Mouse (Mus musculus): ENCODE measurements around the gene Ntn1. TPM values are rescaled to one million over a fixed set of nuclear protein-coding genes. Genes with fewer than 3 reads are reported as not detected.

Gene Ntn1
- polyA plus RNA-seq, 1 experiment from 2014 or later, result 4.6 TPM

DNA sequence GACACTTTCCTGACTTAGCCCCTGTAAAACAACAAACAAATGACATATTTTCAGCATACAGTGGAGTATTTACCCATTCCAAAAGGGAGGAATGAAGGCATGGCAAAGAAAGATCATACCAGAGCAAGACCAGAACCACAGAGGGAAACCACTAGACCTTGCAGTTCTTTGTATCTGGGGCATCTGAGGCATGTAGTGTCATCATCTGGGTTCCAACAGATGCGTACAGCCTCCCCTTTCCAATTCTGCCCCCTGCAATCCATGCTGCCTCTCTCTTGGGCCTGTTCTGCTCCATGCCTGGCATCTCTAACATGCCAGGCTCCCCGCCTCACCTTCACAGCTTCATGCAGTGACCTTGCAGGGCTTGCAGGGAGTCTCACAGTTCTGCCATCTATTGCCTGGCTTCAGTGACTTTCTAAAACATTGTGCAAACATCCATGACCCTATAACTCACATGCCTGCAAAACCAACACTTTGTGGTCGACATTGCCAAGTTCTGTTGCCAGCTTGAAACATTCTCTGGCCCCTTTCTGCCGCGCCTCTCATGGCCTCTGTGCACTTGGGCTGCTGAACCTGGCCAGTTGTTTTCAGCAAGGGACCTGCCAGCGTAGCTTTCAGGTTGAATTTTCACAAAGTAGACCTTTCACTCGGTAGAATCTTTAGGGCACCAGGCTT lies 228.5 kb downstream of the Ntn1 start:
- no peaks in the 10 kb centered on the region for H3K27me3 ChIP-seq (replicated peaks; ENCODE audit: control insufficient read depth, insufficient read depth, low read length)
- H3K36me3 ChIP-seq (ENCODE audit: control insufficient read depth, insufficient read depth, low read length), result no peaks in the 10 kb centered on the region
- 83% methylated on average over 7 of the region's 7 CpGs for WGBS
- no peak overlapping the region for H3K4me3 ChIP-seq (ENCODE audit: low read depth, low read length)
- DNase-seq (ENCODE audit: low spot score), result no peak
- H3K9me3 ChIP-seq (ENCODE audit: control insufficient read depth, low read length), result no peaks in the 10 kb centered on the region
- H3K4me2 ChIP-seq (ENCODE audit: low read depth, low read length), result no peak overlapping the region
- peaks cover 8% of the 10 kb centered on the region; the same call in 1 of the 2 replicates for H3K4me1 ChIP-seq (ENCODE audit: control insufficient read depth, insufficient read depth, low read length)
- no peak overlapping the region for H3K9ac ChIP-seq (ENCODE audit: low read depth, low read length)
- no peak overlapping the region for H3K27ac ChIP-seq (replicated peaks; ENCODE audit: low read depth, low read length)
- ATAC-seq (ENCODE audit: low read depth), result no peak

DNA sequence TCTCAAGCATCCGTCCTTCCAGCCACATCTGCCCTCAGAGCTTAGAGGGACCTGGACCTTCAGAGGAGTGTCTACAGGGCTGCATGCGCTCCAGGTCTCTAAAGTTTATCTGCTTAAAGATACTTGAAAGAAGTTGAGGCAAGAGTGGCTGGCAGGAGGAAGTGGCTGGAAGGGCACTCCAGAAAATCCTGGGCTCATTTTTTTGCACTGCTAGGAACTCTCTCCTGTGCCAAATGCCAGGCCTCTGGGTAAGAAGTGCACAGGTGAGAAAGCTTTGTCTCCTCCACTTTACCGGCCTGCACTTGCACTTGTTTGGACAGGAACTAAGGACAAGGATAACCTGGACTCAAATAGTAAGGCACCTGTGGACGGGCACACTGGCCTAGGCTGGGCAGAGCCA lies 232.2 kb downstream of the Ntn1 start:
- ATAC-seq (ENCODE audit: low read depth), result no peak

DNA sequence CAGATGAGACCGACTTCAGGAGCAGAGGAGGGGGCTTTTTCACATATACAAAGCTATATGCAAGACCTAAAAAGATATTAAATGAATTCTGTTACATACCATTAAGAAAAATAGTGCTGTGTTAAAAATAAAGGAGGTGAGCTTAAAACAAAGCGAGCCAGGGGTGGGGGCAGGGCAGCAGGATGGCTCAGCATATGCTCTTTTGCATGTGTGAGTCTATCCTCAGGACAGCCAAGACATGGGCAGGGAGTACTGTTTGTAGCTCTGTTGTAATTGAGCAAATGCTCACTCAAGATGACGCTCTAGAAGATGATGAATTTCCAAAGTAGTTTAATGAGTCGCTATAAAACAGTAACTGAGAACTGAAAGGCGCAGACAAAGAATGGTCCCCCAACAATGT lies 236.2 kb downstream of the Ntn1 start:
- H3K4me3 ChIP-seq (ENCODE audit: low read depth, low read length), result no peak overlapping the region
- no peaks in the 10 kb centered on the region for H3K27me3 ChIP-seq (replicated peaks; ENCODE audit: control insufficient read depth, insufficient read depth, low read length)
- no peaks in the 10 kb centered on the region for H3K4me1 ChIP-seq (ENCODE audit: control insufficient read depth, insufficient read depth, low read length)
- H3K9me3 ChIP-seq (ENCODE audit: control insufficient read depth, low read length), result no peaks in the 10 kb centered on the region
- H3K4me2 ChIP-seq (ENCODE audit: low read depth, low read length), result no peak overlapping the region
- H3K9ac ChIP-seq (ENCODE audit: low read depth, low read length), result no peak overlapping the region
- ATAC-seq (ENCODE audit: low read depth), result no peak
- H3K36me3 ChIP-seq (ENCODE audit: control insufficient read depth, insufficient read depth, low read length), result no peaks in the 10 kb centered on the region
- no peak for DNase-seq (ENCODE audit: low spot score)
- WGBS, result 91% methylated on average over 5 of the region's 5 CpGs
- H3K27ac ChIP-seq (replicated peaks; ENCODE audit: low read depth, low read length), result no peak overlapping the region

More for the DNA sequence above, 232.2 kb downstream of the Ntn1 start:
- no peak overlapping the region for H3K9ac ChIP-seq (ENCODE audit: low read depth, low read length)
- H3K4me3 ChIP-seq (ENCODE audit: low read depth, low read length), result no peak overlapping the region
- H3K27me3 ChIP-seq (replicated peaks; ENCODE audit: control insufficient read depth, insufficient read depth, low read length), result no peaks in the 10 kb centered on the region
- no peaks in the 10 kb centered on the region for H3K9me3 ChIP-seq (ENCODE audit: control insufficient read depth, low read length)
- no peak overlapping the region for H3K27ac ChIP-seq (replicated peaks; ENCODE audit: low read depth, low read length)
- no peaks in the 10 kb centered on the region for H3K36me3 ChIP-seq (ENCODE audit: control insufficient read depth, insufficient read depth, low read length)
- no peak for DNase-seq (ENCODE audit: low spot score)
- no peak overlapping the region for H3K4me2 ChIP-seq (ENCODE audit: low read depth, low read length)
- WGBS, result 74% methylated on average over 4 of the region's 4 CpGs
- peaks cover 4% of the 10 kb centered on the region; the same call in 1 of the 2 replicates for H3K4me1 ChIP-seq (ENCODE audit: control insufficient read depth, insufficient read depth, low read length)

DNA sequence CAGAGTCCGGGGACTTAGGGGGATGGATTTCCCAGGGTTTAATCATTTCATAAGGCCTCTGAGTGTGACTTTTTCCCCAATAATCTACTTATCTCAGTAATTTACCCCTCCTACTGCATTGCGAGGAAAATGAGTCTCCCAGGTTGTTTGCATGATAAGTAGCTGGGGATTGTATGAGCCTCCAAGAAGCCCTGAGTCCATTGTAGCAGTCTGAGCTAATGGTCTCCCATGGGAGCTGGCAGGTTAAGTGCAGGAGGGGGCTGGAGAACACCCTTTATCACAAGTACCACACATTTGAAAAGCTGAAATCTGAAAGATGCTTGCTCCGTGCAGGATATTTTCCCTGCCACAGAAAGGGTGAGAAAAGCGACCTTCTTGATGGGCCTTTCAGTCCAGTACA lies 240.8 kb downstream of the Ntn1 start:
- H3K9ac ChIP-seq (ENCODE audit: low read depth, low read length), result no peak overlapping the region
- WGBS, result 74% methylated on average over 4 of the region's 4 CpGs
- no peaks in the 10 kb centered on the region for H3K9me3 ChIP-seq (ENCODE audit: control insufficient read depth, low read length)
- 0 out of 2 replicates have a peak, but pooled peaks cover 3% of the 10 kb centered on the region for H3K4me1 ChIP-seq (ENCODE audit: control insufficient read depth, insufficient read depth, low read length)
- ATAC-seq (ENCODE audit: low read depth), result no peak
- no peak overlapping the region for H3K4me2 ChIP-seq (ENCODE audit: low read depth, low read length)
- peak; percentile 31 for DNase-seq (ENCODE audit: low spot score)
- H3K36me3 ChIP-seq (ENCODE audit: control insufficient read depth, insufficient read depth, low read length), result no peaks in the 10 kb centered on the region
- no peak overlapping the region for H3K4me3 ChIP-seq (ENCODE audit: low read depth, low read length)
- H3K27ac ChIP-seq (replicated peaks; ENCODE audit: low read depth, low read length), result no peak overlapping the region
- no peaks in the 10 kb centered on the region for H3K27me3 ChIP-seq (replicated peaks; ENCODE audit: control insufficient read depth, insufficient read depth, low read length)

Small RNAs within 50 kb of the gene (microRNA-seq; reads per million reads assigned to microRNA genes)
- gene Mir6406 (ENCODE audit: borderline number of aligned reads), result not detected

Other genes with a start within 250 kb of the Ntn1 start
- 0.48 and 1.1 TPM in 2 replicates for gene Pik3r5, start 31.3 kb upstream of the Ntn1 start, polyA plus RNA-seq (2014; fragmentation: Nextera tagmentation; extraction: Ambion mirVana)
- 2.2 and 2.8 TPM in 2 replicates for gene Pik3r6, start 102.2 kb upstream of the Ntn1 start, polyA plus RNA-seq (2014; fragmentation: Nextera tagmentation; extraction: Ambion mirVana)
- gene Mfsd6l, start 155.4 kb upstream of the Ntn1 start, polyA plus RNA-seq (2014; fragmentation: Nextera tagmentation; extraction: Ambion mirVana), result 0.92 and 0.93 TPM in 2 replicates
- gene Ccdc42, start 186.2 kb upstream of the Ntn1 start, polyA plus RNA-seq (2014; fragmentation: Nextera tagmentation; extraction: Ambion mirVana), result 0.28 and 0.64 TPM in 2 replicates